ENCODE assay signal across 29 mouse cellular contexts in the genomic region with DNA sequence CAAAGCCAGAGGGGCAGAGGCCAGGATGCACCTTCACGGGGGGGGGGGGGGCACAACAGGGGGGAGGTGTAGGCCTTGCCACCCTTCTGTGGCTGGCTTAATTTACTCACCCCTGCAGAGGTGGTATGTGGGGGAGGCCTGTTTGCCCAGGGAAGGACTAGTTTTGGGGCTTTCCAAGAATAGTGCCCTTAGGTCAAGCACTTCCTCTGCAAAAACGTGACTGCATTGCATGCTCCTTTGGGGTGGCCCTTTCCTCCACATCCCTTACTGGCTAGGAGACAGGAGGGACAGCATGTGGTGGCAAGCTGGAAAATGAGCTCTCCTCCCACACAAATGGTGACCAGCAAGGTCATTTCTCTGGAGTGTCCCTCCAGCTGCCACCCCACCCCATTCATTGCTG. TPM values are rescaled to one million over a fixed set of nuclear protein-coding genes. Genes with fewer than 3 reads are reported as not detected.
A peak's percentile ranks its signal among the peaks of the same experiment; 100 is the strongest.
DNase-seq lines count a peak whose midpoint lies in the region; ATAC-seq and TF ChIP-seq lines count a peak whose summit lies in the region.
"Had no signal": no experiment of that assay in that cellular context is flagged by ENCODE, and none has a peak within 500 bp of the region (broad histone marks: within the 10 kb centered on the region; RNA-seq: fewer than 3 reads in every experiment).

No protein-coding gene starts in this region.

- H3K27ac ChIP-seq in heart, embryonic 14.5 days (replicated peaks in 1 of 2; ENCODE audit: control insufficient read depth in 1 of 2, insufficient read depth in 1 of 2, low read depth in 2 of 2, low read length in 2 of 2) = no peak overlapping the region; a peak in 1 of 4 replicates
- H3K27ac ChIP-seq in kidney, embryonic 16.5 days (ENCODE audit: low read length) = peak overlapping the region; percentile 53; the same call in 1 of the 2 replicates
- no peak overlapping the region for H3K27ac ChIP-seq in CH12.LX (ENCODE audit: insufficient read depth, low read depth)
- H3K27ac ChIP-seq in limb, embryonic 12.5 days = no peak overlapping the region
- H3K27ac ChIP-seq: forebrain, embryonic 15.5 days; hindbrain, embryonic 12.5 days; midbrain, embryonic 10.5 days; neural tube, embryonic 13.5 days; stomach, embryonic 15.5 days had no signal

- no peak for TF ChIP-seq RAD21 in CH12.LX (IDR thresholded peaks at IDR 0.05; ENCODE audit: low read depth, low read length)

- H3K4me2 ChIP-seq in heart, embryonic 14.5 days (ENCODE audit: low read length) = peak overlapping the region; percentile 95
- peak overlapping the region; percentile 34; the same call in 1 of the 2 replicates for H3K4me2 ChIP-seq in kidney, embryonic 16.5 days (replicated peaks; ENCODE audit: low read depth, low read length)
- no peak overlapping the region for H3K4me2 ChIP-seq in CH12.LX (ENCODE audit: insufficient read depth, low read depth, poor library complexity, severe bottlenecking)
- peak overlapping the region; percentile 95; the same call in 1 of the 2 replicates for H3K4me2 ChIP-seq in limb, embryonic 12.5 days
- H3K4me2 ChIP-seq: forebrain, embryonic 15.5 days; hindbrain, embryonic 12.5 days; neural tube, embryonic 13.5 days; stomach, embryonic 15.5 days had no signal

- H3K36me3 ChIP-seq in heart, embryonic 14.5 days (ENCODE audit: control insufficient read depth, insufficient read depth, low read length) = no peaks in the 10 kb centered on the region
- no peaks in the 10 kb centered on the region for H3K36me3 ChIP-seq in kidney, embryonic 16.5 days (ENCODE audit: insufficient read depth, low read length)
- no peaks in the 10 kb centered on the region for H3K36me3 ChIP-seq in CH12.LX (replicated peaks in 1 of 2; ENCODE audit: control insufficient read depth in 1 of 2, insufficient read depth in 1 of 2, low read length in 1 of 2)
- no peaks in the 10 kb centered on the region for H3K36me3 ChIP-seq in limb, embryonic 12.5 days
- H3K36me3 ChIP-seq: forebrain, embryonic 15.5 days; hindbrain, embryonic 12.5 days; midbrain, embryonic 10.5 days; neural tube, embryonic 13.5 days; stomach, embryonic 15.5 days had no signal

- in situ Hi-C loops in CH12.LX (cut with MboI; ENCODE audit: low pct_ligation_motif_present, low pct_unique_long_range_greater_than_20kb, low sequenced_read_pairs) = loop anchor here (5.0 kb wide), 1 partner anchor 43 kb away; no protein-coding TSS in a partner anchor

- peaks cover 18 to 30% of the 10 kb centered on the region in 2 experiments for H3K4me1 ChIP-seq in heart, embryonic 14.5 days (ENCODE audit: control insufficient read depth in 2 of 2, insufficient read depth in 2 of 2, low read length in 2 of 2)
- peaks cover 64% of the 10 kb centered on the region for H3K4me1 ChIP-seq in kidney, embryonic 16.5 days (ENCODE audit: insufficient read depth, low read length)
- 0 out of 4 replicates have a peak, but pooled peaks cover 2% of the 10 kb centered on the region in 2 experiments for H3K4me1 ChIP-seq in CH12.LX (ENCODE audit: control insufficient read depth in 1 of 2, insufficient read depth in 2 of 2)
- peaks cover 55% of the 10 kb centered on the region for H3K4me1 ChIP-seq in limb, embryonic 12.5 days (replicated peaks)

- intact Hi-C loops in left cerebral cortex, postnatal 25 days (cut with DNase I) = loop anchor here (5.0 kb wide), 1 partner anchor 203 kb away; no protein-coding TSS in a partner anchor

- peaks cover 54% of the 10 kb centered on the region for H3K27me3 ChIP-seq in heart, embryonic 14.5 days (ENCODE audit: control insufficient read depth, insufficient read depth, low read length)
- peaks cover 62% of the 10 kb centered on the region for H3K27me3 ChIP-seq in kidney, embryonic 16.5 days (ENCODE audit: insufficient read depth, low read length)
- peaks cover 72% of the 10 kb centered on the region for H3K27me3 ChIP-seq in CH12.LX (replicated peaks)
- peaks cover 84% of the 10 kb centered on the region for H3K27me3 ChIP-seq in limb, embryonic 12.5 days

- peak overlapping the region; percentile 44; the same call in 1 of the 2 replicates for H3K9ac ChIP-seq in heart, embryonic 14.5 days (ENCODE audit: low read length)
- 0 out of 2 replicates have a peak overlapping the region, but pooled peaks have one; percentile 4 for H3K9ac ChIP-seq in kidney, embryonic 16.5 days (replicated peaks; ENCODE audit: low read length)
- H3K9ac ChIP-seq in CH12.LX (ENCODE audit: insufficient read depth, low read depth) = no peak overlapping the region
- no peak overlapping the region for H3K9ac ChIP-seq in limb, embryonic 12.5 days (replicated peaks)
- H3K9ac ChIP-seq: forebrain, embryonic 15.5 days; hindbrain, embryonic 12.5 days; neural tube, embryonic 13.5 days; stomach, embryonic 15.5 days had no signal

- no peak for TF ChIP-seq POLR2A in CH12.LX (IDR thresholded peaks at IDR 0.05; ENCODE audit: low read depth, low read length)

- no peaks in the 10 kb centered on the region for H3K79me2 ChIP-seq in CH12.LX (replicated peaks; ENCODE audit: control insufficient read depth, extremely low read depth, insufficient read depth, poor library complexity, severe bottlenecking)

- WGBS in heart, embryonic 14.5 days = 13% methylated on average over 2 of the region's 2 CpGs
- 0% methylated on average over 1 of the region's 2 CpGs for WGBS in kidney, embryonic 16.5 days
- WGBS in limb, embryonic 12.5 days = 19% methylated on average over 2 of the region's 2 CpGs

- TF ChIP-seq CTCF in CH12.LX (conservative IDR thresholded peaks at IDR 0.05 in 1 of 2, IDR thresholded peaks at IDR 0.05 in 1 of 2; ENCODE audit: low read depth in 2 of 2, low read length in 2 of 2) = no peak

- dilution Hi-C loops in CH12.LX (cut with MboI; ENCODE audit: extremely low pct_ligation_motif_present, extremely low pct_unique_long_range_greater_than_20kb, low sequenced_read_pairs) = loop anchor here (10.0 kb wide), 1 partner anchor 51 kb away; no protein-coding TSS in a partner anchor

- ATAC-seq in heart, embryonic 14.5 days (ENCODE audit: insufficient number of reproducible peaks, insufficient read depth, low FRiP score, low read depth) = no peak
- ATAC-seq in kidney, embryonic 16.5 days (ENCODE audit: low FRiP score, low TSS enrichment) = no peak
- ATAC-seq in limb, embryonic 12.5 days (ENCODE audit: insufficient number of reproducible peaks, insufficient read depth, low FRiP score, low TSS enrichment, low read depth) = no peak
- ATAC-seq: forebrain, embryonic 15.5 days; intestine, postnatal 0 days; midbrain, embryonic 16.5 days had no signal

- no peak for DNase-seq in heart, adult 9 months (ENCODE audit: low spot score in 2 of 2)
- no peak for DNase-seq in kidney, postnatal 10 days
- DNase-seq in CH12.LX (ENCODE audit: extremely low read depth) = no peak
- DNase-seq in left cerebral cortex, postnatal 25 days (ENCODE audit: low spot score in 2 of 2) = no peak
- DNase-seq: adrenal gland, postnatal 14 days; cerebellum, adult 9-10 months; lung, postnatal 4 days; retina, postnatal 1 day; right cerebral cortex, postnatal 25 days; thymus, postnatal 36 days had no signal

- no peaks in the 10 kb centered on the region for H3K9me3 ChIP-seq in heart, embryonic 14.5 days (ENCODE audit: control insufficient read depth, low read length)
- H3K9me3 ChIP-seq in kidney, embryonic 16.5 days (ENCODE audit: low read length) = no peaks in the 10 kb centered on the region
- H3K9me3 ChIP-seq in CH12.LX (replicated peaks; ENCODE audit: low read length) = peaks cover 3% of the 10 kb centered on the region
- no peaks in the 10 kb centered on the region for H3K9me3 ChIP-seq in limb, embryonic 12.5 days
- H3K9me3 ChIP-seq: forebrain, embryonic 15.5 days; hindbrain, embryonic 12.5 days; midbrain, embryonic 10.5 days; neural tube, embryonic 13.5 days; stomach, embryonic 15.5 days had no signal

- H3K4me3 ChIP-seq in heart, embryonic 14.5 days (ENCODE audit: control insufficient read depth in 1 of 2, insufficient read depth in 1 of 2, low read depth in 1 of 2, low read length in 2 of 2) = peak overlapping the region in 1 of 2 experiments; percentile 60; a peak in 2 of 4 replicates
- H3K4me3 ChIP-seq in kidney, embryonic 16.5 days (ENCODE audit: low read length) = no peak overlapping the region; the same call in 1 of the 2 replicates
- no peak overlapping the region for H3K4me3 ChIP-seq in CH12.LX (replicated peaks in 1 of 3; ENCODE audit: low read depth in 2 of 3, low read length in 2 of 3, poor library complexity in 1 of 3)
- peak overlapping the region; percentile 6; the same call in 1 of the 2 replicates for H3K4me3 ChIP-seq in limb, embryonic 12.5 days (replicated peaks)
- H3K4me3 ChIP-seq: forebrain, embryonic 15.5 days; hindbrain, embryonic 12.5 days; myocyte; neural tube, embryonic 13.5 days; stomach, embryonic 15.5 days had no signal

- no peak for TF ChIP-seq EP300 in CH12.LX (IDR thresholded peaks at IDR 0.05; ENCODE audit: low read length)

TF ChIP-seq in CH12.LX, 34 proteins besides CTCF, POLR2A, EP300 and RAD21:
- TF ChIP-seq MEF2A (IDR thresholded peaks at IDR 0.05; ENCODE audit: borderline replicate concordance, low read depth, low read length) (no peak), BHLHE40 (IDR thresholded peaks at IDR 0.05; ENCODE audit: low read depth, low read length) (peak; percentile 26; the same call in 1 of the 2 replicates)

RNA-seq across cellular contexts. Expression of a gene that starts 1.3 kb away (rescaled TPM):
- polyA plus RNA-seq in heart, embryonic 14.5 days (2014; fragmentation: Nextera tagmentation; extraction: Ambion mirVana) = 0.12 and 0.55 TPM in 2 replicates
- 0.76 and 0.80 TPM in 2 replicates for polyA plus RNA-seq in kidney, embryonic 16.5 days (2015; fragmentation: Nextera tagmentation; extraction: Ambion mirVana)
- not detected in 2 replicates for total RNA-seq in CH12.LX (2012; rRNA removed)
- total RNA-seq in CH12.LX (2014; rRNA removed) = not detected in 2 replicates
- polyA plus RNA-seq in CH12.LX (2012; ENCODE audit: insufficient read length, low read depth) = not detected in 2 replicates
- 1.1 and 1.2 TPM in 2 replicates for polyA plus RNA-seq in limb, embryonic 12.5 days (2016; fragmentation: Nextera tagmentation; extraction: Ambion mirVana)
- not detected for total RNA-seq in left cerebral cortex, postnatal 25 days (2021)
- total RNA-seq: adrenal gland, postnatal 14 days; gastrocnemius, adult 8-10 months; granulocyte monocyte progenitor cell, adult 5-6 weeks; liver, adult 2 months had no signal
- polyA plus RNA-seq: embryonic facial prominence, embryonic 14.5 days; forebrain, embryonic 15.5 days; intestine, postnatal 0 days; liver, embryonic 16.5 days; midbrain, embryonic 16.5 days had no signal

RNA-seq across cellular contexts. Expression of a gene that starts 18.5 kb away (rescaled TPM):
- polyA plus RNA-seq in heart, embryonic 14.5 days (2014; fragmentation: Nextera tagmentation; extraction: Ambion mirVana) = not detected in 2 replicates
- not detected in 2 replicates for polyA plus RNA-seq in kidney, embryonic 16.5 days (2015; fragmentation: Nextera tagmentation; extraction: Ambion mirVana)
- total RNA-seq in CH12.LX (2012; rRNA removed) = not detected in 2 replicates
- not detected in 2 replicates for total RNA-seq in CH12.LX (2014; rRNA removed)
- polyA plus RNA-seq in CH12.LX (2012; ENCODE audit: insufficient read length, low read depth) = not detected in 2 replicates
- not detected in 2 replicates for polyA plus RNA-seq in limb, embryonic 12.5 days (2016; fragmentation: Nextera tagmentation; extraction: Ambion mirVana)
- total RNA-seq in left cerebral cortex, postnatal 25 days (2021) = not detected
- total RNA-seq: adrenal gland, postnatal 14 days; gastrocnemius, adult 8-10 months; granulocyte monocyte progenitor cell, adult 5-6 weeks; left cerebral cortex, postnatal 36 days; liver, adult 2 months had no signal
- polyA plus RNA-seq: embryonic facial prominence, embryonic 14.5 days; forebrain, embryonic 15.5 days; hindbrain, embryonic 12.5 days; intestine, postnatal 0 days; liver, adult 2 months; liver, embryonic 16.5 days; lung, embryonic 16.5 days; midbrain, embryonic 10.5 days; midbrain, embryonic 16.5 days; myocyte; neural tube, embryonic 13.5 days; spleen, adult 2 months; stomach, embryonic 15.5 days had no signal

RNA-seq across cellular contexts. Expression of a gene that starts 21.3 kb away (rescaled TPM):
- 56.4 and 58.9 TPM in 2 replicates for polyA plus RNA-seq in heart, embryonic 14.5 days (2014; fragmentation: Nextera tagmentation; extraction: Ambion mirVana)
- 39.6 and 39.7 TPM in 2 replicates for polyA plus RNA-seq in kidney, embryonic 16.5 days (2015; fragmentation: Nextera tagmentation; extraction: Ambion mirVana)
- 17.9 and 20.8 TPM in 2 replicates for total RNA-seq in CH12.LX (2012; rRNA removed)
- 5.6 and 7.5 TPM in 2 replicates for total RNA-seq in CH12.LX (2014; rRNA removed)
- polyA plus RNA-seq in CH12.LX (2012; ENCODE audit: insufficient read length, low read depth) = 19.2 and 23.6 TPM in 2 replicates
- 11.2 and 11.6 TPM in 2 replicates for polyA plus RNA-seq in limb, embryonic 12.5 days (2016; fragmentation: Nextera tagmentation; extraction: Ambion mirVana)
- 100 to 1,000 TPM; 217 to 237 TPM for total RNA-seq in left cerebral cortex, postnatal 25 days (2021)

Comparison
In these comparisons a context has a peak if more than half of its experiments do, and no peak if none do; other contexts are left out.
1. H3K9ac ChIP-seq: peak in heart, embryonic 14.5 days (single experiment) and kidney, embryonic 16.5 days (single experiment); none in CH12.LX (single experiment) and limb, embryonic 12.5 days (single experiment).